Mouse (Mus musculus) hindbrain, embryonic 14.5 days (tissue): ENCODE results near the gene Prrt2. TPM values are rescaled to one million over a fixed set of nuclear protein-coding genes. Genes with fewer than 3 reads are reported as not detected.
A peak's percentile ranks its signal among the peaks of the same experiment; 100 is the strongest.

Experiments
- ATAC-seq: fragments of 200-750 bp; cut with Nextera tagmentation; 2 replicates; pipeline ENCODE4 v1.8.0; 2017; ENCODE audit warnings: moderate number of reproducible peaks, mild to moderate bottlenecking, moderate TSS enrichment, moderate library complexity; ENCODE audit not compliant: low FRiP score
- DNase-seq: peaks from one replicate; pipeline ENCODE4 v3.0.0-alpha.2; 2015; ENCODE audit warnings: low spot score
- H3K27ac ChIP-seq: fragments of 300-500 bp; sonication (generic); 2 replicates; pipeline ENCODE4 v1.5.1; 2014; ENCODE audit warnings: mild to moderate bottlenecking, moderate library complexity
- H3K27me3 ChIP-seq: fragments of 300-500 bp; sonication (generic); 2 replicates; pipeline ENCODE4 v1.6.1; 2014; ENCODE audit warnings: mild to moderate bottlenecking, low read length, mixed read lengths; ENCODE audit not compliant: control insufficient read depth, insufficient read depth
- H3K36me3 ChIP-seq: fragments of 300-500 bp; sonication (generic); replicated peaks from 2 replicates; pipeline ENCODE4 v1.6.1; 2014; ENCODE audit not compliant: control insufficient read depth, insufficient read depth
- H3K4me1 ChIP-seq: fragments of 300-500 bp; sonication (generic); replicated peaks from 2 replicates; pipeline ENCODE4 v1.6.1; 2014; ENCODE audit warnings: antibody characterized with exemption, low read length, mixed read lengths; ENCODE audit not compliant: control insufficient read depth, insufficient read depth
- H3K4me2 ChIP-seq: fragments of 300-500 bp; sonication (generic); replicated peaks from 2 replicates; pipeline ENCODE4 v1.6.1; 2014; ENCODE audit warnings: mild to moderate bottlenecking, moderate library complexity
- H3K4me3 ChIP-seq: fragments of 300-500 bp; sonication (generic); replicated peaks from 2 replicates; pipeline ENCODE4 v1.5.1; 2014; ENCODE audit warnings: mild to moderate bottlenecking, low read length
- H3K9ac ChIP-seq: fragments of 300-500 bp; sonication (generic); 2 replicates; pipeline ENCODE4 v1.6.1; 2014
- H3K9me3 ChIP-seq: fragments of 300-500 bp; sonication (generic); 2 replicates; pipeline ENCODE4 v1.6.1; 2016; ENCODE audit warnings: low read length; ENCODE audit not compliant: control insufficient read depth
- WGBS: fragments of 180-500 bp; shearing (Covaris S2); extraction: QIAGEN DNeasy Blood & Tissue Kit; methylation state at CpG from one replicate; pipeline ENCODE4 v1.1.7; 2014; 5-methylcytosine and 5-hydroxymethylcytosine counted together
- polyA plus RNA-seq: library from polyadenylated mRNA; unstranded; fragments of >200 nt; fragmentation: Nextera tagmentation; extraction: Ambion mirVana; gene quantifications from 2 replicates; pipeline ENCODE4 v1.2.1, GENCODE M21; 2014

The Prrt2 gene
- polyA plus RNA-seq, 1 experiment from 2014 or later: 46.7 TPM

DNA sequence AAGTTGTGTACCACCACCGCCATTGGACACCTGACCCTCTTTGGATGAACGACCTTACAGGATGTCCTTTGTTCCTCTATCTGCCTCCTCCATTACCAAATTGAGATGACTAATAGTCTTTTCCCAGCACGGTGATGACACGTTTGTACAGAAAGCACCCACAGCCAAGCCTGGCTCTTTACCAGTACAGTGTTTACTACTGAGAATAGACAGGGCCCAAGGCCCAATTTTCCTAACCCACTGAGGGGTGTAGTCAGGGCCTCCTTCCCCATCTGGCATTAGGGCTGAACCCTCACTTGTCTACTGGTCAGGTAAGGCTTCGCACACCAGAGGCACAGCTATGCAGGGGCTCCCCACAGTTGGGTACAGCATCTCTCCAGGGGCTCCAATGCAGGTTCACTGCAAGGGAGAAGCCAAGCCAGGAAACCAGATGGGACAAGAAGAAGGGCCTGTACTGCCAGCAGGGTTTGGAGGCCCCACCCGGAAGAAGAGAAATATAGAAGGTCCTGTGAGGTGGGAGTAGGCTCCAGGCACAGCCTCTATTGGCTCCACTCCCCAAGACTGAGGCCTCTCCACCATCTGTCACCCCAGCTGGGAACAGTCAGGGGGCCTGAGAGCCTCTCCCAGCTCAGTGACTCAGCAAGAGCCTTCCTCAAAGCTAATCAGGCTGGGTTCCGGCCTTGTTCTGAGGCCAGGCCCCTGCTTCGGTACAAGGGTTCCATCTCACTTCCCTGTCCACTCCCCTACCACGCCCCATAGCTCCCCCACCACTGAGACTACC, 12.6 kb downstream of the Prrt2 start:
- no peak overlapping the region for H3K4me2 ChIP-seq
- H3K9me3 ChIP-seq: no peaks in the 10 kb centered on the region
- peak overlapping the region; percentile 23 for H3K27ac ChIP-seq
- no peaks in the 10 kb centered on the region for H3K27me3 ChIP-seq
- no peak overlapping the region for H3K9ac ChIP-seq
- no peak overlapping the region for H3K4me3 ChIP-seq
- H3K36me3 ChIP-seq: peaks cover 14% of the 10 kb centered on the region
- DNase-seq (no peak), ATAC-seq (peak; percentile 45; the same call in 1 of the 2 replicates)
- 67% methylated on average over 9 of the region's 9 CpGs for WGBS
- peaks cover 3% of the 10 kb centered on the region; the same call in 1 of the 2 replicates for H3K4me1 ChIP-seq

DNA sequence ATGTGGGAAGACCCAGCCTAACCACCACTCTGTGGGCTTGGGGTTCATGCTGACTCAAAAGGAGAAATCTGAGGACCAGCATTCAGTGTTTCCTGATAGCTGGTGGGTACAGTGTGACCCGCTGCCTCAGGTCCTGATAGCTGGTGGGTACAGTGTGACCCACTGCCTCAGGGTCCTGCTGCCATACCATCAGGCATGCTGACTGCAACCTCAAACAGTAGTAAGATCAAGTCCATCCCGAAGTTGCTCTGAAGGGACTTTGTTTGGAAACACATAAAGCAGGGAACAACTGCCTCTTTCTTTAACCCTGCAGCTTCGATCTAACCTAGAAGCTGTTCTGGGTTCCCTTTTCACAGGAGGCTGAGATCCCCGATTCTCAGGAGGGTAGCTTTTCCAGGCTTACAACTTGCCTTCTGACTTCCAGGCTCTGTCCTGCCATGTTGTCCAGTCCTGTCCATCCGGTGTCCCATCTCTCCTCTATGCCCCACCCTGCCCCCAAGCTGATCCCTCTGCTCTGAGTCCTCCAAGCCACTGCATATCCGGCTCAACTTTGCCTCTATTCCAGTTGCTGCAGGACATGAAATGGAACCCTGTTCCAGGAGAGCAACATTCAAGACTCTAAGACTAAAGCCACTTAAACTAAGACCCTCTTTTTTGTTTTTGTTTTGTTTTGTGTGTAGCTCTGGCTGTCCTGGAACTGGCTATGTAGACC, 13.5 kb downstream of the Prrt2 start:
- no peak overlapping the region for H3K27ac ChIP-seq
- no peak overlapping the region for H3K9ac ChIP-seq

DNA sequence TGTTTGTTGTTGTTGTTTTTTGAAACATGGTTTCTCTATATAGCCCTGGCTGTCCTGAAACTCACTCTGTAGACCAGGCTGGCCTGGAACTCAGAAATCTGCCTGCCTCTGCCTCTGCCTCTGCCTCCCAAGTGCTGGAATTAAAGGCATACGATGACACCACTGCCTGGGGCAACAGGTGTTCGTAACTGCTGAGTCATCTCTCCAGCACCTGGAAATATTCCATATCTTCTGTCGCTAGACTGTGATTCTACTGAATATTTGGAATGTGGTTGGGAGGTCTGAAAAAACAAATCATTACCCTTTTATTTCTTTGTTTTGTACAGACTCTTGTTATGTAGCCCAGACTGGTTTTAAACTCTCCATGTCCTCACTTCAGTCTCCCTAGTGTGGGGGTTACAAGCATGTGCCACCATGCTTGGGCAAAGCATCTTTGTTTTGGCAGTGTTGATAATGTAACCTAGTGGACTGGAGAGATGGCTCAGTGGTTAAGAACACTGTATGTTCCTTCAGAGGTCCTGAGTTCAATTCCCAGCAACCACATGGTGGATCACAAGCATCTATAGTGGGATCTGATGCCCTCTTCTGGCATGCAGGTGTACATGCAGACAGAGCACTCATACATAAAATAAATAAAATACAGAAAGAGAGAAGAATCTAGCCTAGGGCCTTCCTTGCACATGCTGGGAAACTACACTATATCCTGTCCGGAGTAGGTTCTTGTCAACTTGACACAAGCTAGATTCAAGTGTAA, 16.7 kb downstream of the Prrt2 start:
- ATAC-seq (no peak), DNase-seq (no peak)
- Histone ChIP-seq H3K9me3 (no peaks in the 10 kb centered on the region), H3K4me3 (no peak overlapping the region), H3K27ac (no peak overlapping the region), H3K4me2 (no peak overlapping the region), H3K9ac (no peak overlapping the region), H3K36me3 (no peaks in the 10 kb centered on the region), H3K27me3 (no peaks in the 10 kb centered on the region), H3K4me1 (no peaks in the 10 kb centered on the region; the same call in 1 of the 2 replicates)
- WGBS: 92% methylated on average over 4 of the region's 4 CpGs

More for the DNA sequence above, 13.5 kb downstream of the Prrt2 start:
- Histone ChIP-seq H3K4me1 (no peaks in the 10 kb centered on the region; the same call in 1 of the 2 replicates), H3K27me3 (no peaks in the 10 kb centered on the region), H3K36me3 (peaks cover 4% of the 10 kb centered on the region; the same call in 1 of the 2 replicates), H3K4me3 (no peak overlapping the region), H3K9me3 (no peaks in the 10 kb centered on the region), H3K4me2 (no peak overlapping the region)
- no peak for ATAC-seq
- 84% methylated on average over 6 of the region's 6 CpGs for WGBS
- no peak for DNase-seq

DNA sequence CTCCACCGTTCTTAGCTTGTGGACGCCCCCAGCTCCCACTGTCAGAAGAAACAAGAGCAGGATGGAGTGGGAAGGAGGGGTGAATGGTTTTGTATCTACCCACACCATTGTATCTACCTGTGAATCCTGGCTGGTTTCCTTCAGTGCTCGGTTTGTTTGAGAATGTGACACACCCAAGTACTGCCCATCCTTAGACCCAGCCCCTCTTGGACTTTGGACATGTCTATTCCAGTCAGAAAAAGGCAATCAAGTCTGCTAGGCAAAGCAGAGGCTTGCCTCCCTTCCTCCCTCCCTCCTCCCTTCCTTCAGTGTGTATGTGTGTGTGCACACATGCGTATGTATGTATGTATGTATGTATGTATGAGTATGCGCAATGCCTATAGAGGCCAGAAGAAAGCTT, 17.4 kb downstream of the Prrt2 start:
- ATAC-seq (no peak), DNase-seq (no peak)
- no peaks in the 10 kb centered on the region for H3K36me3 ChIP-seq
- H3K4me3 ChIP-seq: no peak overlapping the region
- H3K4me2 ChIP-seq: no peak overlapping the region
- H3K27ac ChIP-seq: no peak overlapping the region
- H3K9ac ChIP-seq: no peak overlapping the region
- H3K4me1 ChIP-seq: no peaks in the 10 kb centered on the region; the same call in 1 of the 2 replicates
- H3K9me3 ChIP-seq: no peaks in the 10 kb centered on the region
- H3K27me3 ChIP-seq: no peaks in the 10 kb centered on the region
- WGBS: 93% methylated on average over 5 of the region's 5 CpGs

DNA sequence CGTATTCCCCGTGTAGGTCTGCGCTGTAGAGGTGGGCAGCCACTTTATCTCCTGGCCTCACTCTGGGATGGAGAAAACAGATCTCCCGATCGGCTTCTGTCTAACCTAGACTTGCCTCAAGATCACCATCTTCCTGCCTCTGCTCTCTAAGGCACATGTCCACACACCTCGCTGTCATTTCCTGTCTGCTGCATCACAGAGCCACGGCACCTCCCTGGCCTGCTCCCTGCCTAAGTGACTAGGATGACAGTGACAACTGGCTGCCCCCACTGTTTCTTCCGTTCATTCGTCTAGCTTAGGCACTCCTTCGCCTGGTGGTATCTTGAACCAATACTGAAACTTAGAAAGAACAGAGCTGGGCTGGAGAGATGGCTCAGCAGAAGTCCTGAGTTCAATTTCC, 21.4 kb downstream of the Prrt2 start:
- ATAC-seq: no peak
- 86% methylated on average over 10 of the region's 10 CpGs for WGBS
- Histone ChIP-seq H3K27me3 (no peaks in the 10 kb centered on the region), H3K27ac (no peak overlapping the region), H3K4me3 (no peak overlapping the region), H3K36me3 (no peaks in the 10 kb centered on the region), H3K9me3 (no peaks in the 10 kb centered on the region), H3K9ac (no peak overlapping the region), H3K4me1 (no peaks in the 10 kb centered on the region), H3K4me2 (no peak overlapping the region)
- no peak for DNase-seq

DNA sequence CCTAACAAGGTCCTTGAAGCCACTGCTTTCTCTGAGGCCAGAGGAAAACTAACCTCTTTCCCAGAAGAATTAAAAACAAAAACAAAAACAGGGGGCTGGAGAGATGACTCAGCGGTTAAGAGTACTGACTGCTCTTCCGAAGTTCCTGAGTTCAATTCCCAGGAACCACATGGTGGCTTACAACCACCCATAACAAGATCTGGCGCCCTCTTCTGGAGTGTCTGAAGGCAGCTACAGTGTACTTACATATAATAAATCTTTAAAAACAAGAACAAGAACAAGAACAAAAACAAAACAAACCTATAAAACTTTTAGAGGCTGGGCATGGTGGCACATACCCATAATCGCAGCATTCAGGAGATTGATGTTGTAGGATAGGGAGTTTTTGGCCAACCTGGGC, 24.6 kb downstream of the Prrt2 start:
- ATAC-seq: no peak

DNA sequence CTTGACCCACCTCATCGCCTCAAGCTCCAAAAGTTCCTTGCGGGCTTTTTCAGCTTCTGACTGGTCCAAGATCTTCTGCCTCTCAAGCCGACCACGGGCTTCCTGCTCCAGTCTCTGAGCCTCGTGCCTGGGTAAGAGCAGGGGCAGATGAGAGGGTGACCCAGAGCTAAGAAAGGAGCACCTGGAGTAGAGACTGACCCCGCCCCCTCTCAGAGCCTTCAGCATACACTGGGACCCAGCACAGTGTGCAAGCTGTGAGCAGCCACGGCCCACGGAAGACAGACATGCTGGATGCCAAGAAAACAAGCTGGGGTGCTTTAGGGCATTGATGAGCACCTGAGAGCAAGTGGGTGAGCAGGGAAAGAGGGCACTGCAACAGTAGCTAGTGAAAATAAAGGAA, 32.2 kb downstream of the Prrt2 start:
- H3K9me3 ChIP-seq: no peaks in the 10 kb centered on the region
- no peak for ATAC-seq
- no peak overlapping the region for H3K9ac ChIP-seq
- WGBS: 75% methylated on average over 8 of the region's 8 CpGs
- H3K27me3 ChIP-seq: no peaks in the 10 kb centered on the region
- no peak overlapping the region for H3K4me2 ChIP-seq
- no peak for DNase-seq
- no peak overlapping the region for H3K4me3 ChIP-seq
- H3K27ac ChIP-seq: no peak overlapping the region
- no peaks in the 10 kb centered on the region for H3K36me3 ChIP-seq
- no peaks in the 10 kb centered on the region for H3K4me1 ChIP-seq

More for the DNA sequence above, 24.6 kb downstream of the Prrt2 start:
- Histone ChIP-seq H3K4me2 (no peak overlapping the region), H3K4me1 (no peaks in the 10 kb centered on the region), H3K4me3 (no peak overlapping the region), H3K27me3 (no peaks in the 10 kb centered on the region), H3K27ac (no peak overlapping the region), H3K9ac (no peak overlapping the region), H3K9me3 (no peaks in the 10 kb centered on the region), H3K36me3 (no peaks in the 10 kb centered on the region)
- DNase-seq: no peak
- WGBS: 82% methylated on average over 4 of the region's 4 CpGs

DNA sequence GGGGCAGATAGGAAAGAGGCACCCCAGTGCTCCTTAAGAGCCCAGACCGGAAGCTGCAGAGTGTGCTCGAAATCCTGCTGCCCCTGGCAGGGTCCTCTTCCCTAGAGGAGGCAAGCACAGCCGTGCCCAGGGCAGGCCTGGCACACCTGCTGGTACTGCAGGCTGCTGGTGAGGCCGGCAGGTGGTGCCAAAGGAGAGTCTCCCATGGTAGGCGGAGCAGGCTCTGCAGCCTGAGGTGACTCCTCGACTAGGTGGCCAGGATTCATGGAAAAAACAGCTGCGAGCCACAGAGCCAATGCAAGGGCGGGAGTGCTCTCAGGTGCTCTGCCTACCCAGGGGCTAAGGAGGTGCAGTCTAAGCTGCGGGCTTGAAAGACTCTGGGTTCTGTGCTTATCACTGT, 34.7 kb downstream of the Prrt2 start:
- H3K4me2 ChIP-seq: no peak overlapping the region
- 0 out of 2 replicates have a peak, but pooled peaks cover 4% of the 10 kb centered on the region for H3K36me3 ChIP-seq
- DNase-seq (no peak), ATAC-seq (no peak)
- no peak overlapping the region for H3K4me3 ChIP-seq
- H3K27me3 ChIP-seq: no peaks in the 10 kb centered on the region
- no peaks in the 10 kb centered on the region for H3K4me1 ChIP-seq
- no peaks in the 10 kb centered on the region for H3K9me3 ChIP-seq
- no peak overlapping the region for H3K9ac ChIP-seq
- WGBS: 52% methylated on average over 9 of the region's 9 CpGs
- no peak overlapping the region for H3K27ac ChIP-seq
